Mouse (Mus musculus): ENCODE data around the gene Trmt10b.

The Trmt10b gene

DNA sequence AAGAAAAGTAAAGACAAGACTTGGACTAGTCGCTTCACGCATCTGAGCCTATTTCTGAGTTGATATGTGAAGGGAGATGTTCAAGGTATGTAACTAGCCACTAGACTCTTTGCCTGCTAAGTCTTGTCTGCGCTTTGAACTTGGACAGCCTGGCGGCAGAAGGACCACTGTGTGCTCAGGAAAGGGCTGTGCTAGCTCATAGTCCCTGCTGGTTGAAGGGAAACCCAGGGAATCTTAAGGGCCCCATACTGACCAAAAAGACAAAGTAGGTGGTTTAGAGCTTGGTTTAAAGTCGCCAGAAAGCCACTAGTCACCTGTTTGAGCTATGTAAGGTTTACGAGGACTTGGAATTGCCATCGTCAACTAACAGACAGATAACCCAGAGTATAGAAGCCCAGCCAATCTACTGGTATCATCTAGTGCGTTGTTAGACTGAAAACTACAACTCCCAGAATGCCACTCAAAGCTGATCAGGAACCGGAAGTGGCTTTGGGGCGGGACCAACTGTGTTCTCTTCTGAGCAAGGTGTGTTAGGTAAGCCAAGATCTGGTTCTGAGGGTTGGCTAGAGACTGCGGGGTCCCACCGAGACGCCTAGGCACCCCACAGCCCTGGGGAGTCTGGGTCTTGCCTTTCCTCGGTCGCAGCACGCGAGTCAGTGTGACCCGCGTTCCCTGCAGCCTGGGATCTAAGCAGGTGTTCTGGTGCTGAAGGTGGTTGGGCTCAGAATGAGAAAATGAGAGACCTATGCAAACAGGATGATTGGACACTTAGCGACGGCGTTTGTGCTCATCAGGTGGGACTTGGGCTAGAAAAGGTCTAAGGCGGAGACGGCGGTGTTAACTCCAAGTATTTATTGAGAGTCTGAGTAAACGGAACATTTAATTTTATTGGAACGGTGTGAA is at the start of gene Trmt10b:
TSS of gene Trmt10b (plus strand) at position 466 of the 903 bp plus-strand sequence.
- DNase-seq = peak; percentile 60

GRCm38 (mm10) chr4:45251265-45251664 is 45.7 kb upstream of the Trmt10b start:
- DNase-seq = no peak

- DNase-seq = no peak
Measured at GRCm38 (mm10) chr4:45252861-45253262, 44.1 kb upstream of the Trmt10b start.

- no peak for DNase-seq
Measured at GRCm38 (mm10) chr4:45253839-45254601, 42.9 kb upstream of the Trmt10b start.

- no peak for DNase-seq
Measured at GRCm38 (mm10) chr4:45259232-45259832, 37.6 kb upstream of the Trmt10b start.

GRCm38 (mm10) chr4:45261551-45261950 is 35.4 kb upstream of the Trmt10b start:
- no peak for DNase-seq

- DNase-seq = no peak
Measured at GRCm38 (mm10) chr4:45267883-45268282, 29.0 kb upstream of the Trmt10b start.

DNA sequence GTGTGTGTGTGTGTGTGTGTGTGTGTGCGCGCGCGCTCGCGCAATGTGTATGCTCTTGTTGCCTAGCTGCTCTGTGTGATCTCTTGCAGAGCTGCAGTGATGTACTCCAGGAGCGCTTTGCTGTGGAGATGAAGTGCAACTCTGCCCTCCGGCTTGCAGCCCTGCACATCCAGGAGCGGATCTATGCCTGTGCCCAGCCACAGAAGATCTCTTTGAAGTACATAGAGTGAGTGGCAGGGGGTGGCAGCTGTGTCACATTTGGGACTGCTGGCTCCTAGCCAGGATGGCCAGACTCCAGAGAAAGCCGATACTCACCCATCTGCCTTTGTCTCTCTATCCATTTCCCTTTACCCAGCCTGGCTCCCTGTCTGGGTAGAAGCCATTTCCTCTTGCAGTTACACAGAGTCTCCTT is 25.9 kb upstream of the Trmt10b start:
- peak; percentile 79 for DNase-seq

DNA sequence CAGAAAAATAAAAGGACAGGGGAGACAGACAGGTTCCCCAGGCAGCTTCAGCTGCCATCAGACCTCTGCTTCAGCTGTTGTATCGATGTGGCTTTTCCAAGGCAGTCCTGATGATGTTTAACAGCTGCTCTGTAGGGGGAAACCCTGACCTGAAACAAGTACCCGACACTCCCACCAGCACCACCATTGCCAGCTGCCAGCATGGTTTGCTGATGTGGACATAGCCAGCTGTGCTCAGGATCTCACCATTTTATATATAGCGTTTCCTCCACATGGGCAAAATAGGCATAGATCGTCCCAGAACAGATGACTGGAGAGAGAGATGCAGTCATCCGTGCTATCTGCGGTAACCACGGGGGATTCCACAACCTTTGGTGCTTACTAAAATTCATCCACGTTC is 21.2 kb upstream of the Trmt10b start:
- no peak for DNase-seq

GRCm38 (mm10) chr4:45279292-45279691 is 17.6 kb upstream of the Trmt10b start:
- DNase-seq = no peak

DNA sequence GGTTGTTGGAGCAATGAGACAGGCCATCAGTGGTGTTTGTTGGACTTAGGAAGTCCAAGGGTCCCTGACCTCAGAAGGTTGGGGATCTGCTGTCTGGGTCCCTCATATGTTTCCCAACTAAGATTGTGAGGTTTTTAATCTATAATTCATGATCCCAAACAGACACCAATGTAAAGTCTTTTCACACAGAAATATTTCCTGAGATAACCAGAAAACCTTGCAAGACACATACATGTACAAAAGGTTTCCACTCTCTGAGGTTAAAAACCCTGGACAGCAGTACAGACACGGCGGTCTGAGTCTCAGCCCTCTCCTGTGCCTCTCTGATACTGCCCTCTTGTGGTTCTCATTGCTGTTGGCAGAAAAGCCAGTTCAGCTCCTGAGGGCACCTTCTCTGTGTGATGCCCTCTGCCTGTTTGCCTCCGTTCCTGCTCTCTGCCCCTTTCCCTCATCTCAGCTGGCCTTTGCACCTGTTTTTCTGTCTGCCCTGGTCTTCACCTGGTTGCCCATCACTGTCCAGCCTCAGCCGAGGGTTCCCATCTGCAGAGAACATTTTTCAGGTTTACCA is 16.9 kb upstream of the Trmt10b start:
- peak; percentile 48 for DNase-seq

DNA sequence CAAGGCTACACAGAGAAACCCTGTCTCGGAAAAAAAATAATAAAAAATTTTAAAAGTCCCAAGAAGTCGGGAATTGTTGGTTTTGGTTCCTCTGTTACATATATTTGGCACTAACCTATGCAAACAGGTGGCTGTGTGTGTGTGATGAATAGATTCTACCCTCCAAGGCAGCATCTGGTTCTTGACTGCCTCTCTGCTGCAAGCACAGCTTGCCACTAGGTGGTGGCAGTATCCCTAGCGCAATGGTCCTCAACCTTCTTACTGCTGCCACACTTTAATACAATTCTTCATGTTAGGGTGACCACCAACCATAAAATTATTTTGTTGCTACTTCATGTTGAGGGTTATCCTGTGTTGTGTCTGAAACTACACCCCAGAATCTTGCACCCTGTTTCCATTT is 10.6 kb upstream of the Trmt10b start:
- DNase-seq = no peak

GRCm38 (mm10) chr4:45287906-45288305 is 9.0 kb upstream of the Trmt10b start:
- DNase-seq = no peak

- no peak for DNase-seq
Measured at GRCm38 (mm10) chr4:45305536-45305935, 8.6 kb downstream of the Trmt10b start.

GRCm38 (mm10) chr4:45308046-45308445 is 11.1 kb downstream of the Trmt10b start:
- DNase-seq = no peak

GRCm38 (mm10) chr4:45308606-45309005 is 11.7 kb downstream of the Trmt10b start:
- DNase-seq = no peak

DNA sequence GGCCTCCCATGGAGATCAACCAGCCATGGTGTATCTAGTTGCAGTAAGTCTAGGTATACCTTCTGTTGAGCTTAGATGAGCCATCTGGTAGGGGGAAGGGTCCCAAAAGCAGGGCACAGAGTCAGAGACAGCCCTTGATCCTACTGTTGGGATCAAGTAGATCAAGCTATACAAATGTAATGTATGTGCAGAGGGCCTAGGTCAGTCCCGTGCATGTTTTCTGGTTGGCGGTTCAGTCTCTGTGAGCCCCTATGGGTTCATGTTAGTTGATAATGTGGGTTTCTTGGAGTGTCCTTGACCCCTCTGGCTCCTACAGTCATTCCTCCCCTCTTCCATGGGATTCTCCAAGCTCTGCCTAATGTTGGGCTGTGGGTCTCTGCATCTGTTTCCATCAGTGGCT is 14.1 kb downstream of the Trmt10b start:
- DNase-seq = no peak

DNA sequence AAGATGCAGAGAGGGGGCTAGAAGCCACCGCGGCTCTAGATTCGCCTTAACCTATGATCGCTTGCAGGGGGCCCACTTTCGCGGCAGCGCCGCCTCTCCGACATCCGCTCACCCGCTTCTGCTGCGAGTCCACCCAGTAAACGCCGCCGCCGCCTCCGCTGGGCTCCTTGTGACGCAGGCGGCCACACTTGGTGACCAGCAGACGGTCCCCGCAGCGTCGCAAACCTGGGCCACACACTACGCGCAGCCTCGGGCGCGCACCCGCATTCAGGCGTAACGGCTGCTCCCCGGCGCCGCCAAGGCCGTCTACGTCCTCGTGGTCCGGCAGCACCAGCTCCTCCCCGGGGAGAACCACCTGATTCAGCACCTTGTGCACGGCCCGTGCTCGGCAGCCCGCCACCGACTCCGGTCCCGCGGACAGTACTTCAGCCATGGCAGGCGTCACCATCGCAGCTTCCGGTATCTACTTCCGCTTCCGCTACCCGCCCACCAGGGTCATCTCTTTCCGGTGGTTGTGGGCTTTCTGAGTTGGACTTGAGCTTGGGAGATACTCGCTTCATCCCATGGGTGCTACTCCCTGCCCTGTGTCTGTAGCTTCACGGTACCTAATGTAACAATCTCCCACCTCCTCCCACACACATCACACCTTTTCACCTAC is 23.4 kb downstream of the Trmt10b start:
- peak; percentile 78 for DNase-seq

DNA sequence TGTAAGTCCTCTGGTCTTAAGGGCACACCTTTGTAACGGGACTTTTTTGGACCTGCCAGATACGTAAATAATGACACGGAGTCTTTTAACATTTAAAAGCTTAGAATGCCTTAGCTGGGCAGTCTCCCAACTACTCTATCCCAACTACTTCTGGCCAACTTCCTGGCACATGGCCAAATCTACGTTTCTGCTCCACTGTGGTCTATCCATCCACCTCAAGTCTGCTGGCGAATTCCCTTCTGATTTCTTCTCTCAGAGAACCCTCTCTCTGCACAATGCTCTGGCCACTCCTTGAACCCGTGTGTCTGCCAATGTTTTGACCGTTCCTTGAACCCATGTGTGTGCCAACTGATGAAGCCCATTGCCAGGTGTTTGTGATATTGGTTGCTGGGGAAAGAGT is 34.2 kb downstream of the Trmt10b start:
- DNase-seq = no peak

- no peak for DNase-seq
Measured at GRCm38 (mm10) chr4:45332466-45332865, 35.5 kb downstream of the Trmt10b start.

DNA sequence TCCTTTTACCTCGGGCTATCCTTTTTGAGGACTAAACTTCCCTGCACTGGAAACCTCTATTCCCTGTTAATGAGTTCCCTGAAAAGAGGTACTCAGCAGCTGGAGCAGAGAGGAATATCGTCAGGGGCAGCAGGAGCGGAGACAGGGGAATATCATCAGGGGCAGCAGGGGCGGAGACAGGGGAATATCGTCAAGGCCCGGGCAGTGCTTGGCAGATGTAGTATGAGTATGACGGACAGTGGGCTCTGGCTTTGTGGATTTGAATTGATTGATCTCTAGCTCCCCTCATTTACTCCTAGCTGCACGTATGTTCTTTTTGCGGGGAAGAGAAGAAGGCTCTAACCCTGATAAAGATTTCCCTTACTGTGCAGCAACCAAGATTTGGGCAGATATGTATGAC is 44.3 kb downstream of the Trmt10b start:
- peak; percentile 5 for DNase-seq

GRCm38 (mm10) chr4:45341669-45342249 is 44.8 kb downstream of the Trmt10b start, which contains the start of gene Dcaf10:
Gene Dcaf10, plus strand, starts transcription at chr4:45342101.
- DNase-seq = peak; percentile 94
